12 mouse cellular contexts compared by ENCODE assay signal in genomic region chr11:72094442-72094841, GRCm38 (mm10). TPM values are rescaled to one million over a fixed set of nuclear protein-coding genes. Genes with fewer than 3 reads are reported as not detected.
A peak's percentile ranks its signal among the peaks of the same experiment; 100 is the strongest.
DNase-seq lines count a peak whose midpoint lies in the region; ATAC-seq and TF ChIP-seq lines count a peak whose summit lies in the region.
"Had no signal": no experiment of that assay in that cellular context is flagged by ENCODE, and none has a peak within 500 bp of the region (broad histone marks: within the 10 kb centered on the region; RNA-seq: fewer than 3 reads in every experiment).

No protein-coding gene starts in this region.

- H3K27ac ChIP-seq in cerebellum, adult 2 months (ENCODE audit: insufficient read depth, low read length): no peak overlapping the region
- H3K27ac ChIP-seq: heart, embryonic 15.5 days; neural tube, embryonic 13.5 days had no signal

- TF ChIP-seq POLR2A in cerebellum, adult 2 months (IDR thresholded peaks at IDR 0.05; ENCODE audit: borderline replicate concordance, insufficient read depth, low read length): no peak

- no peak for TF ChIP-seq CTCF in cerebellum, adult 2 months (IDR thresholded peaks at IDR 0.05; ENCODE audit: borderline replicate concordance, insufficient read depth, low read depth, low read length)

- H3K27me3 ChIP-seq in cerebellum, adult 2 months (ENCODE audit: control insufficient read depth, insufficient read depth, low read length): no peaks in the 10 kb centered on the region
- H3K27me3 ChIP-seq: heart, embryonic 15.5 days; neural tube, embryonic 13.5 days had no signal

- no peak overlapping the region for H3K4me3 ChIP-seq in cerebellum, adult 2 months (replicated peaks; ENCODE audit: insufficient read depth, low read depth, low read length)
- H3K4me3 ChIP-seq: heart, embryonic 15.5 days; neural tube, embryonic 13.5 days had no signal

- 29% methylated on average over 7 of the region's 7 CpGs for WGBS in cerebellum, adult 2 months

- no peak for ATAC-seq in monocyte, adult 5-6 weeks (replicated peaks; ENCODE audit: insufficient number of reproducible peaks, low FRiP score, low TSS enrichment, poor library complexity, severe bottlenecking)
- ATAC-seq: inflammation-experienced regulatory T-cells, adult 6 months had no signal

- peaks cover 40% of the 10 kb centered on the region for H3K4me1 ChIP-seq in cerebellum, adult 2 months (ENCODE audit: control insufficient read depth, insufficient read depth, low read length)

- DNase-seq in cerebellum, adult 2 months: peak; percentile 48 to 58
- no peak for DNase-seq in cerebellum, adult 11 months
- DNase-seq in testis, postnatal 10 days (ENCODE audit: low spot score): peak; percentile 69
- DNase-seq in testis, postnatal 14 days (ENCODE audit: low spot score): no peak
- DNase-seq in kidney, postnatal 25 days: peak; percentile 62 to 69
- DNase-seq in right cerebral cortex, postnatal 36 days (ENCODE audit: low spot score in 2 of 2): no peak
- no peak for DNase-seq in urinary bladder, postnatal 10 days (ENCODE audit: low spot score)

RNA-seq across cellular contexts. Expression of gene Pitpnm3, which starts 41.1 kb away (rescaled TPM):
- 55.9 and 62.9 TPM in 2 replicates for polyA plus RNA-seq in cerebellum, adult 2 months (2012; rRNA removed)
- not detected in 3 replicates for total RNA-seq in monocyte, adult 5-6 weeks (2017)
- total RNA-seq: MEL had no signal
- polyA plus RNA-seq: inflammation-experienced regulatory T-cells, adult 6 months had no signal

RNA-seq across cellular contexts. Expression of gene Pimreg, which starts 52.6 kb away (rescaled TPM):
- polyA plus RNA-seq in cerebellum, adult 2 months (2012; rRNA removed): 0.08 and 0.32 TPM in 2 replicates
- total RNA-seq in monocyte, adult 5-6 weeks (2017): not detected in 3 replicates

RNA-seq across cellular contexts. Expression of gene Aipl1, which starts 57.1 kb away (rescaled TPM):
- 0.28 and 0.30 TPM in 2 replicates for polyA plus RNA-seq in cerebellum, adult 2 months (2012; rRNA removed)
- total RNA-seq in monocyte, adult 5-6 weeks (2017): 0.67 TPM in 1 of 3 replicates, not detected in the others

Comparison
In these comparisons a context has a peak if more than half of its experiments do, and no peak if none do; other contexts are left out.
1. DNase-seq: peak in cerebellum, adult 2 months (2 of 2), testis, postnatal 10 days (single experiment) and kidney, postnatal 25 days (2 of 2); none in cerebellum, adult 11 months (single experiment), testis, postnatal 14 days (single experiment), right cerebral cortex, postnatal 36 days (0 of 2) and urinary bladder, postnatal 10 days (single experiment).